Mouse (Mus musculus): ENCODE measurements around the gene Hdgfl2.

DNA sequence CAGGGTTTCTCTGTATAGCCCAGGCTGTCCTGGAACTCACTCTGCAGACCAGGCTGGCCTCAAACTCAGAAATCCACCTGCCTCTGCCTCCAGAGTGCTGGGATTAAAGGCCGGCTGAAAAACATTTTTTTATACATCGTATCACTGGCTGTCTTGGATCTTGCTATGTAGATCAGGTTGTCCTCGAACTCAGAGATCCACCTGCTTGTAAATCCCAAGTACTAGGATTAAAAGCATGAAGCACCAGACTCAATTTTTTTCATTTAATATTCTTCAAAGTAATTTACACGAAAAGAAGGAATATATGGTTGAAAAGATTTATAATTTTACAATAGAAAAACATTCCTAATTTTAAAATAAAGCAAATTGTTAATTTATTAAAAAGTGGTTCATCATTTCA is 40.1 kb upstream of the Hdgfl2 start:
- TF ChIP-seq FLI1 (IDR thresholded peaks at IDR 0.05; ENCODE audit: low read length): no peak
- no peak for TF ChIP-seq GATA1 (IDR thresholded peaks at IDR 0.05; ENCODE audit: borderline replicate concordance, low read length)
